8 mouse cellular contexts compared by ENCODE assay signal in the genomic region with DNA sequence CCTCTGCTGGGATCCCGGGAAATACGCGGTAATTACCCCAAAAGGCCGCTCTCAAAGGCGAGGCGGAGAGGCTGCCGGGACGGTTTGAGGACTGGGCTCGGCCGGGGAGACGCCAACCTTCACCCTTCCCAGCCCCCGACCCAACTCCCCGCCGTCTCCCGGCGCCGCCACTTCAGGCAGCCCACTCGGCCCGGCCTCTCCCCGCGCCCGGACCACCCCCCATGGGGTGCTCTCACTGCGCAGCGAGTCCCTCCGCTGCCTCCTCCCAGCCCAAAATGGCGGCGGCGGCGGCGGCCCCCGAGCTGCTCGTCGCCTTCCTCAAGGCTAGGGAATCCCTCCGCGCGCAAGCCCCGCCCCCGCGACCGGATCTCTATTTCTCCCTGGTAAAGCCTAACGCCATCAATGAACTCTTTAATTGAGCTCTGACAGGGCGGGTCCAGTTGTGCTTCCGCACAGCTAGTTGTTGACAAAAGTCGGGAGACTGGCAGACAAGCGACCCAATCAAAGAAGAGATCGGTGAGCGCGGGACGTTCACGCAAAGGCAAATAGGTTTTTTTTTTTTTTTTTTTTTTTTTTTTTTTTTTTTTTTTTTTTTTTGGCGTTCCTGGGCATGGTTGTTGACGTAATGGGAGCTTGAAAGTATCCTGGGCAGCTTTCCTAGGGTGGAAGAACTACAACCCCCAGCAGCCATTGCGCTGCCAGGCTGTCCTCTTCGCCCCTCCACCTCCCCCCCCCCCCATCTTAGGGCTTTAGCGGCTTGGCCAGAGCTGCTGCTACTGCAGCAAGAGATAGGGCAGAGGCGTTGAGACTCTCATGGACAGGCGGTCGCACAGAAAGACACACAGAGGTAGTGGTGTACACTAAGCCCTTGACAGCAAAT. TPM values are rescaled to one million over a fixed set of nuclear protein-coding genes. Genes with fewer than 3 reads are reported as not detected.
A peak's percentile ranks its signal among the peaks of the same experiment; 100 is the strongest.
DNase-seq lines count a peak whose midpoint lies in the region; ATAC-seq and TF ChIP-seq lines count a peak whose summit lies in the region.

No protein-coding gene starts in this region.

- H3K4me1 ChIP-seq in MEL (ENCODE audit: control insufficient read depth in 1 of 2, insufficient read depth in 2 of 2, low read length in 2 of 2) = peaks cover 22 to 30% of the 10 kb centered on the region in 2 experiments
- H3K4me1 ChIP-seq in cerebellum, adult 2 months (ENCODE audit: control insufficient read depth, insufficient read depth, low read length) = peaks cover 20% of the 10 kb centered on the region
- peaks cover 22% of the 10 kb centered on the region for H3K4me1 ChIP-seq in forebrain, postnatal 0 days (ENCODE audit: insufficient read depth)
- H3K4me1 ChIP-seq in lung, embryonic 15.5 days = peaks cover 29% of the 10 kb centered on the region

- TF ChIP-seq CTCF in MEL (IDR thresholded peaks at IDR 0.05 in 2 of 3, conservative IDR thresholded peaks at IDR 0.05 in 1 of 3; ENCODE audit: control insufficient read depth in 1 of 3, insufficient read depth in 1 of 3, low read depth in 2 of 3, low read length in 3 of 3, poor library complexity in 1 of 3, severe bottlenecking in 1 of 3) = no peak; a peak in 1 of 6 replicates
- TF ChIP-seq CTCF in cerebellum, adult 2 months (IDR thresholded peaks at IDR 0.05; ENCODE audit: borderline replicate concordance, insufficient read depth, low read depth, low read length) = no peak
- no peak for TF ChIP-seq CTCF in forebrain, postnatal 0 days (IDR thresholded peaks at IDR 0.05; ENCODE audit: low read depth)

- no peaks in the 10 kb centered on the region for H3K9me3 ChIP-seq in MEL (replicated peaks; ENCODE audit: insufficient read depth, low read length)
- H3K9me3 ChIP-seq in forebrain, postnatal 0 days (ENCODE audit: low read length) = no peaks in the 10 kb centered on the region
- no peaks in the 10 kb centered on the region for H3K9me3 ChIP-seq in lung, embryonic 15.5 days

- no peaks in the 10 kb centered on the region for H3K27me3 ChIP-seq in MEL (ENCODE audit: control insufficient read depth in 1 of 2, insufficient read depth in 2 of 2, low read length in 2 of 2)
- no peaks in the 10 kb centered on the region for H3K27me3 ChIP-seq in cerebellum, adult 2 months (ENCODE audit: control insufficient read depth, insufficient read depth, low read length)
- H3K27me3 ChIP-seq in forebrain, postnatal 0 days (ENCODE audit: insufficient read depth, low read length) = no peaks in the 10 kb centered on the region
- H3K27me3 ChIP-seq in lung, embryonic 15.5 days = no peaks in the 10 kb centered on the region

- H3K9ac ChIP-seq in MEL (ENCODE audit: control insufficient read depth, low read depth, low read length, poor library complexity, severe bottlenecking) = peak overlapping the region; percentile 98
- peak overlapping the region; percentile 100 for H3K9ac ChIP-seq in forebrain, postnatal 0 days
- H3K9ac ChIP-seq in lung, embryonic 15.5 days = peak overlapping the region; percentile 95

- peak; percentile 100 for DNase-seq in MEL (ENCODE audit: low read depth, low spot score)
- DNase-seq in cerebellum, adult 2 months = peak; percentile 100
- peak; percentile 100 for DNase-seq in forebrain, postnatal 0 days
- DNase-seq in heart, postnatal 4 days = peak; percentile 100
- peak; percentile 100 for DNase-seq in layer of hippocampus, adult 8-10 months (ENCODE audit: low spot score in 2 of 2)
- peak; percentile 100 for DNase-seq in ovary, adult 18-20 months (ENCODE audit: low spot score)
- DNase-seq in thymus, postnatal 0 days (ENCODE audit: low spot score) = peak; percentile 100

- peak overlapping the region; percentile 95 to 97 for H3K4me3 ChIP-seq in MEL (ENCODE audit: control insufficient read depth in 1 of 2, insufficient read depth in 1 of 2, low read depth in 2 of 2, low read length in 2 of 2)
- peak overlapping the region; percentile 70 for H3K4me3 ChIP-seq in cerebellum, adult 2 months (replicated peaks; ENCODE audit: insufficient read depth, low read depth, low read length)
- peak overlapping the region; percentile 87 for H3K4me3 ChIP-seq in forebrain, postnatal 0 days (ENCODE audit: low read depth, low read length)
- peak overlapping the region; percentile 64 for H3K4me3 ChIP-seq in lung, embryonic 15.5 days

- peak in 1 of 2 experiments; percentile 52; a peak in 1 of 4 replicates for TF ChIP-seq EP300 in MEL (IDR thresholded peaks at IDR 0.05; ENCODE audit: low read depth in 1 of 2, low read length in 2 of 2)

- peak; percentile 85 to 89 for TF ChIP-seq POLR2A in MEL (IDR thresholded peaks at IDR 0.05; ENCODE audit: control insufficient read depth in 1 of 2, insufficient read depth in 1 of 2, low read depth in 1 of 2, low read length in 2 of 2, poor library complexity in 1 of 2)
- TF ChIP-seq POLR2A in cerebellum, adult 2 months (IDR thresholded peaks at IDR 0.05; ENCODE audit: borderline replicate concordance, insufficient read depth, low read length) = peak; percentile 92

- peak overlapping the region; percentile 74 for H3K4me2 ChIP-seq in forebrain, postnatal 0 days (ENCODE audit: low read depth)
- H3K4me2 ChIP-seq in lung, embryonic 15.5 days = peak overlapping the region; percentile 65

- peak; percentile 97 for ATAC-seq in forebrain, postnatal 0 days
- ATAC-seq in lung, embryonic 15.5 days (ENCODE audit: borderline replicate concordance, extremely low read depth, low FRiP score, low TSS enrichment) = peak; percentile 93

- H3K36me3 ChIP-seq in MEL (ENCODE audit: control insufficient read depth in 1 of 2, insufficient read depth in 2 of 2, low read length in 2 of 2) = peaks cover 0 to 43% of the 10 kb centered on the region in 2 experiments; a peak in 2 of 4 replicates
- H3K36me3 ChIP-seq in forebrain, postnatal 0 days (ENCODE audit: insufficient read depth) = no peaks in the 10 kb centered on the region
- no peaks in the 10 kb centered on the region for H3K36me3 ChIP-seq in lung, embryonic 15.5 days

- peaks cover 20% of the 10 kb centered on the region for H3K79me2 ChIP-seq in MEL (ENCODE audit: control insufficient read depth, insufficient read depth, low read length, poor library complexity)

- peak overlapping the region; percentile 81 for H3K27ac ChIP-seq in MEL (ENCODE audit: control insufficient read depth, low read depth, low read length)
- H3K27ac ChIP-seq in cerebellum, adult 2 months (ENCODE audit: insufficient read depth, low read length) = peak overlapping the region; percentile 95
- H3K27ac ChIP-seq in forebrain, postnatal 0 days (ENCODE audit: low read depth, low read length) = peak overlapping the region; percentile 99
- peak overlapping the region; percentile 95 for H3K27ac ChIP-seq in lung, embryonic 15.5 days

- WGBS in cerebellum, adult 2 months = under 1% methylated on average over 58 of the region's 58 CpGs
- 1% methylated on average over 50 of the region's 58 CpGs for WGBS in forebrain, postnatal 0 days
- WGBS in lung, embryonic 15.5 days = under 1% methylated on average over 52 of the region's 58 CpGs

- no peak for TF ChIP-seq RAD21 in MEL (IDR thresholded peaks at IDR 0.05; ENCODE audit: low read depth, low read length)

RNA-seq across cellular contexts. Expression of a gene that starts 0.6 kb away (rescaled TPM):
- total RNA-seq in MEL (2012; rRNA removed) = 12.3 and 17.2 TPM in 2 replicates
- polyA plus RNA-seq in MEL (2012; ENCODE audit: insufficient read depth in 1 of 2, insufficient read length in 2 of 2, low read depth in 1 of 2, low replicate concordance in 2 of 2, missing spikeins in 1 of 2) = 10 to 100 TPM in 1 of 2 experiments, not detected in 1; 12.5 TPM
- polyA plus RNA-seq in cerebellum, adult 2 months (2012; rRNA removed) = 20.9 and 23.0 TPM in 2 replicates
- 30.8 and 47.0 TPM in 2 replicates for total RNA-seq in forebrain, postnatal 0 days (2014; rRNA removed)
- polyA plus RNA-seq in forebrain, postnatal 0 days (2015; fragmentation: Nextera tagmentation; extraction: Ambion mirVana) = 16.5 and 27.9 TPM in 2 replicates
- 1 to 10 TPM; 4.2 to 4.8 TPM for total RNA-seq in heart, postnatal 4 days (2021)
- total RNA-seq in layer of hippocampus, adult 8-10 months (2022) = 10 to 100 TPM in 3 of 4 experiments, 1 to 10 TPM in 1; 9.4 to 15.1 (median 11.6) TPM
- 8.3 and 9.6 TPM in 2 replicates for polyA plus RNA-seq in lung, embryonic 15.5 days (2015; fragmentation: Nextera tagmentation; extraction: Ambion mirVana)
- 6.9 and 8.9 TPM in 2 replicates for polyA plus RNA-seq in thymus, postnatal 0 days (2015; fragmentation: Nextera tagmentation; extraction: Ambion mirVana)

RNA-seq across cellular contexts. Expression of a gene that starts 16.8 kb away (rescaled TPM):
- total RNA-seq in MEL (2012; rRNA removed) = 17.3 and 18.4 TPM in 2 replicates
- 10 to 100 TPM in 1 of 2 experiments, not detected in 1; 25.4 TPM for polyA plus RNA-seq in MEL (2012; ENCODE audit: insufficient read depth in 1 of 2, insufficient read length in 2 of 2, low read depth in 1 of 2, low replicate concordance in 2 of 2, missing spikeins in 1 of 2)
- polyA plus RNA-seq in cerebellum, adult 2 months (2012; rRNA removed) = 25.5 and 28.8 TPM in 2 replicates
- 19.0 and 20.5 TPM in 2 replicates for total RNA-seq in forebrain, postnatal 0 days (2014; rRNA removed)
- polyA plus RNA-seq in forebrain, postnatal 0 days (2015; fragmentation: Nextera tagmentation; extraction: Ambion mirVana) = 3.7 and 3.9 TPM in 2 replicates
- total RNA-seq in heart, postnatal 4 days (2021) = 10 to 100 TPM; 14.8 to 15.7 TPM
- total RNA-seq in layer of hippocampus, adult 8-10 months (2022) = 10 to 100 TPM; 39.0 to 51.3 (median 45.9) TPM
- 4.4 and 4.5 TPM in 2 replicates for polyA plus RNA-seq in lung, embryonic 15.5 days (2015; fragmentation: Nextera tagmentation; extraction: Ambion mirVana)
- 4.9 and 5.9 TPM in 2 replicates for polyA plus RNA-seq in thymus, postnatal 0 days (2015; fragmentation: Nextera tagmentation; extraction: Ambion mirVana)

RNA-seq across cellular contexts. Expression of a gene that starts 31.3 kb away (rescaled TPM):
- 15.2 and 16.6 TPM in 2 replicates for total RNA-seq in MEL (2012; rRNA removed)
- polyA plus RNA-seq in MEL (2012; ENCODE audit: insufficient read depth in 1 of 2, insufficient read length in 2 of 2, low read depth in 1 of 2, low replicate concordance in 2 of 2, missing spikeins in 1 of 2) = 10 to 100 TPM in 1 of 2 experiments, not detected in 1; 18.3 TPM
- 60.4 and 61.5 TPM in 2 replicates for polyA plus RNA-seq in cerebellum, adult 2 months (2012; rRNA removed)
- 27.2 and 28.5 TPM in 2 replicates for total RNA-seq in forebrain, postnatal 0 days (2014; rRNA removed)
- 20.1 and 27.1 TPM in 2 replicates for polyA plus RNA-seq in forebrain, postnatal 0 days (2015; fragmentation: Nextera tagmentation; extraction: Ambion mirVana)
- total RNA-seq in heart, postnatal 4 days (2021) = 10 to 100 TPM; 25.9 to 29.2 TPM
- 10 to 100 TPM; 88.4 to 98.2 (median 94.7) TPM for total RNA-seq in layer of hippocampus, adult 8-10 months (2022)
- polyA plus RNA-seq in lung, embryonic 15.5 days (2015; fragmentation: Nextera tagmentation; extraction: Ambion mirVana) = 15.7 and 18.3 TPM in 2 replicates
- polyA plus RNA-seq in thymus, postnatal 0 days (2015; fragmentation: Nextera tagmentation; extraction: Ambion mirVana) = 22.0 and 23.5 TPM in 2 replicates

RNA-seq across cellular contexts. Expression of a gene that starts 31.4 kb away (rescaled TPM):
- 1.7 and 2.0 TPM in 2 replicates for total RNA-seq in MEL (2012; rRNA removed)
- polyA plus RNA-seq in MEL (2012; ENCODE audit: insufficient read depth in 1 of 2, insufficient read length in 2 of 2, low read depth in 1 of 2, low replicate concordance in 2 of 2, missing spikeins in 1 of 2) = 1 to 10 TPM in 1 of 2 experiments, not detected in 1; 2.6 TPM
- 11.8 and 13.1 TPM in 2 replicates for polyA plus RNA-seq in cerebellum, adult 2 months (2012; rRNA removed)
- total RNA-seq in forebrain, postnatal 0 days (2014; rRNA removed) = 8.5 and 8.8 TPM in 2 replicates
- 3.6 TPM in 2 replicates for polyA plus RNA-seq in forebrain, postnatal 0 days (2015; fragmentation: Nextera tagmentation; extraction: Ambion mirVana)
- total RNA-seq in heart, postnatal 4 days (2021) = 10 to 100 TPM; 28.0 to 34.8 TPM
- 10 to 100 TPM; 11.0 to 15.3 (median 12.8) TPM for total RNA-seq in layer of hippocampus, adult 8-10 months (2022)
- 2.5 and 3.6 TPM in 2 replicates for polyA plus RNA-seq in lung, embryonic 15.5 days (2015; fragmentation: Nextera tagmentation; extraction: Ambion mirVana)
- 1.2 and 1.3 TPM in 2 replicates for polyA plus RNA-seq in thymus, postnatal 0 days (2015; fragmentation: Nextera tagmentation; extraction: Ambion mirVana)

RNA-seq across cellular contexts. Expression of a gene that starts 38.1 kb away (rescaled TPM):
- total RNA-seq in MEL (2012; rRNA removed) = 1.4 and 1.7 TPM in 2 replicates
- 10 to 100 TPM in 1 of 2 experiments, not detected in 1; 17.2 TPM for polyA plus RNA-seq in MEL (2012; ENCODE audit: insufficient read depth in 1 of 2, insufficient read length in 2 of 2, low read depth in 1 of 2, low replicate concordance in 2 of 2, missing spikeins in 1 of 2)
- polyA plus RNA-seq in cerebellum, adult 2 months (2012; rRNA removed) = 63.7 and 71.1 TPM in 2 replicates
- total RNA-seq in forebrain, postnatal 0 days (2014; rRNA removed) = 6.5 and 9.4 TPM in 2 replicates
- 4.8 and 7.1 TPM in 2 replicates for polyA plus RNA-seq in forebrain, postnatal 0 days (2015; fragmentation: Nextera tagmentation; extraction: Ambion mirVana)
- 1 to 10 TPM; 7.4 to 8.6 TPM for total RNA-seq in heart, postnatal 4 days (2021)
- total RNA-seq in layer of hippocampus, adult 8-10 months (2022) = 100 to 1,000 TPM; 121 to 133 (median 125) TPM
- polyA plus RNA-seq in lung, embryonic 15.5 days (2015; fragmentation: Nextera tagmentation; extraction: Ambion mirVana) = 2.7 and 3.7 TPM in 2 replicates
- 56.9 and 59.8 TPM in 2 replicates for polyA plus RNA-seq in thymus, postnatal 0 days (2015; fragmentation: Nextera tagmentation; extraction: Ambion mirVana)

Comparison
In these comparisons a context has a peak if more than half of its experiments do, and no peak if none do; other contexts are left out.
1. Peak in every context shown above with its lines: DNase-seq, ATAC-seq, H3K4me3 ChIP-seq and H3K27ac ChIP-seq.